Mouse (Mus musculus) testis, adult 2 months (tissue): Measurements from ENCODE around the gene Apol6. TPM values are rescaled to one million over a fixed set of nuclear protein-coding genes. Genes with fewer than 3 reads are reported as not detected.

ENCODE experiments used
- H3K27ac ChIP-seq: fragments of 200-500 bp; 2 replicates; pipeline ENCODE4 v1.5.1; 2012; ENCODE audit warnings: low read depth, low read length; ENCODE audit not compliant: control insufficient read depth, insufficient read depth
- H3K27me3 ChIP-seq: fragments of 200-500 bp; 2 replicates; pipeline ENCODE4 v1.6.1; 2012; ENCODE audit warnings: mild to moderate bottlenecking, low read length, moderate library complexity; ENCODE audit not compliant: control insufficient read depth, insufficient read depth
- H3K36me3 ChIP-seq: fragments of 200-500 bp; 2 replicates; pipeline ENCODE4 v1.6.1; 2012; ENCODE audit warnings: mild to moderate bottlenecking, low read length; ENCODE audit not compliant: control insufficient read depth, insufficient read depth
- H3K4me1 ChIP-seq: fragments of 200-500 bp; 2 replicates; pipeline ENCODE4 v1.6.1; 2012; ENCODE audit warnings: low read length; ENCODE audit not compliant: control insufficient read depth, insufficient read depth
- H3K4me3 ChIP-seq: fragments of 200-500 bp; 2 replicates; pipeline ENCODE4 v1.5.1; 2012; ENCODE audit warnings: low read depth, mild to moderate bottlenecking, low read length, moderate library complexity, mixed read lengths; ENCODE audit not compliant: control insufficient read depth
- CTCF ChIP-seq: fragments of 200-500 bp; IDR thresholded peaks from 2 replicates; pipeline ENCODE4 v1.5.1; 2012; ENCODE audit warnings: low read depth, mild to moderate bottlenecking, inconsistent platforms, low read length, moderate library complexity; ENCODE audit not compliant: control insufficient read depth, insufficient read depth, insufficient replicate concordance
- POLR2A ChIP-seq: fragments of 200-500 bp; IDR thresholded peaks from 2 replicates; pipeline ENCODE4 v1.6.1; 2012; ENCODE audit warnings: low read depth, mild to moderate bottlenecking, inconsistent platforms, low read length, moderate library complexity; ENCODE audit not compliant: control insufficient read depth
- polyA plus RNA-seq: library from polyadenylated mRNA; depleted of rRNA; stranded (reverse); fragments of >200 nt; gene quantifications from 2 replicates; pipeline ENCODE4 v1.2.3, GENCODE M21; 2012; rRNA removed

The Apol6 gene
- polyA plus RNA-seq, 1 experiment = 0.68 TPM

GRCm38 (mm10) chr15:77094431-77094830 is 49.9 kb downstream of the Apol6 start:
- H3K27ac ChIP-seq = no peak overlapping the region
- H3K27me3 ChIP-seq = no peaks in the 10 kb centered on the region
- H3K4me1 ChIP-seq = no peaks in the 10 kb centered on the region
- H3K36me3 ChIP-seq = no peaks in the 10 kb centered on the region
- no peak overlapping the region for H3K4me3 ChIP-seq
- TF ChIP-seq POLR2A = no peak
- no peak for TF ChIP-seq CTCF

- no peak overlapping the region for H3K4me3 ChIP-seq
- H3K27ac ChIP-seq = no peak overlapping the region
- TF ChIP-seq CTCF (no peak), POLR2A (no peak)
- H3K4me1 ChIP-seq = no peaks in the 10 kb centered on the region
- no peaks in the 10 kb centered on the region for H3K36me3 ChIP-seq
- H3K27me3 ChIP-seq = no peaks in the 10 kb centered on the region
These were observed 50.7 kb downstream of the Apol6 start for GRCm38 (mm10) chr15:77095216-77095615.

DNA sequence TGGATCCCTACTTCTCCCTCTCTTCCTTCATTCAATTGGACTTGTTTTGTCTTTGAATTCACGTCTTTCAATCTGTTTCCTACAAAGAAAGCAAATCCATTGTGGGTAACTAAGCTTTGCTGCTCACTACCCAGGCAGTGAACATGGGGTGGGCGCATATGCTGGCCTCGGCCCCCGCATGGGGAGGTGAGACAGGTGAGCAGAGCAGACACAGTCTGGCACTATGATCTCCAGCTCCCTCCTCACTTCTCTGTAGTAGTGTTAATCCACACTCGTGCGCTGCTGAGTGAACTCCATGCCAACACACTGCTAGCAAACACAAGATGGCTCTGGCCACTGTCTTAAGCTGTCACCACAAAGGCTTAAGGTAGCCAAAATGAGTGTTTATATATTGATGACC is 52.8 kb downstream of the Apol6 start:
- Histone ChIP-seq H3K4me3 (no peak overlapping the region), H3K27me3 (no peaks in the 10 kb centered on the region), H3K4me1 (no peaks in the 10 kb centered on the region), H3K36me3 (no peaks in the 10 kb centered on the region), H3K27ac (no peak overlapping the region)
- no peak for TF ChIP-seq POLR2A
- no peak for TF ChIP-seq CTCF

GRCm38 (mm10) chr15:77099756-77100155 is 55.2 kb downstream of the Apol6 start:
- Histone ChIP-seq H3K36me3 (no peaks in the 10 kb centered on the region), H3K27me3 (no peaks in the 10 kb centered on the region), H3K4me1 (no peaks in the 10 kb centered on the region), H3K27ac (no peak overlapping the region), H3K4me3 (no peak overlapping the region)
- TF ChIP-seq CTCF = no peak
- TF ChIP-seq POLR2A = no peak

- TF ChIP-seq POLR2A = no peak
- TF ChIP-seq CTCF = no peak
- Histone ChIP-seq H3K27ac (no peak overlapping the region), H3K36me3 (no peaks in the 10 kb centered on the region), H3K27me3 (no peaks in the 10 kb centered on the region), H3K4me1 (no peaks in the 10 kb centered on the region), H3K4me3 (no peak overlapping the region)
These were observed 58.2 kb downstream of the Apol6 start for GRCm38 (mm10) chr15:77102685-77103084.

- Histone ChIP-seq H3K27ac (no peak overlapping the region), H3K27me3 (no peaks in the 10 kb centered on the region), H3K36me3 (no peaks in the 10 kb centered on the region)
These were observed 60.0 kb downstream of the Apol6 start for GRCm38 (mm10) chr15:77104349-77105158.

GRCm38 (mm10) chr15:77105273-77105672 is 60.7 kb downstream of the Apol6 start:
- no peaks in the 10 kb centered on the region for H3K36me3 ChIP-seq
- TF ChIP-seq CTCF (no peak), POLR2A (no peak)

More at GRCm38 (mm10) chr15:77104349-77105158, 60.0 kb downstream of the Apol6 start:
- no peaks in the 10 kb centered on the region for H3K4me1 ChIP-seq
- TF ChIP-seq CTCF (no peak), POLR2A (no peak)
- no peak overlapping the region for H3K4me3 ChIP-seq

More at GRCm38 (mm10) chr15:77105273-77105672, 60.7 kb downstream of the Apol6 start:
- Histone ChIP-seq H3K4me3 (no peak overlapping the region), H3K27ac (no peak overlapping the region), H3K4me1 (no peaks in the 10 kb centered on the region), H3K27me3 (no peaks in the 10 kb centered on the region)

Other genes starting within 250 kb of the Apol6 start
- 8.6 and 9.2 TPM in 2 replicates for gene Zfp251, start 173.3 kb upstream of the Apol6 start, polyA plus RNA-seq
- gene Zfp7, start 165.5 kb upstream of the Apol6 start, polyA plus RNA-seq = 1.8 and 2.0 TPM in 2 replicates
- gene Gm49527, start 165.4 kb upstream of the Apol6 start, polyA plus RNA-seq = 0.28 and 0.57 TPM in 2 replicates
- 0.31 and 0.46 TPM in 2 replicates for gene Zfp647, start 119.3 kb upstream of the Apol6 start, polyA plus RNA-seq
- 6.6 and 6.7 TPM in 2 replicates for gene 1110038F14Rik, start 96.2 kb upstream of the Apol6 start, polyA plus RNA-seq
- gene Mb, start 5.9 kb downstream of the Apol6 start, polyA plus RNA-seq = 0.43 and 0.58 TPM in 2 replicates